Mouse (Mus musculus) MEL (cell line): ENCODE measurements around the gene Hsd11b2. TPM values are rescaled to one million over a fixed set of nuclear protein-coding genes. Genes with fewer than 3 reads are reported as not detected.

Experiments
- DNase-seq: peaks from one replicate; pipeline ENCODE4 v3.0.0; 2011; ENCODE audit warnings: low read depth, low spot score
- H3K27ac ChIP-seq: 2 replicates; pipeline ENCODE4 v1.5.1; 2012; ENCODE audit warnings: low read depth, mild to moderate bottlenecking, control low read depth, low read length, moderate library complexity; ENCODE audit not compliant: control insufficient read depth
- H3K27me3 ChIP-seq, 2 experiments: fragments of 150-350 bp in 1 of 2; sonication (generic) in 1 of 2; 2 replicates each; pipeline ENCODE4 v1.6.1; 2012; ENCODE audit warnings: low read length in 2 of 2, mild to moderate bottlenecking in 2 of 2, improper control_type of control experiment in 1 of 2, moderate library complexity in 1 of 2; ENCODE audit not compliant: insufficient read depth in 2 of 2, control insufficient read depth in 1 of 2
- H3K36me3 ChIP-seq, 2 experiments: 2 replicates each; pipeline ENCODE4 v1.6.1; 2012 to 2014; ENCODE audit warnings: low read length in 2 of 2, improper control_type of control experiment in 1 of 2, inconsistent platforms in 1 of 2, mild to moderate bottlenecking in 1 of 2; ENCODE audit not compliant: insufficient read depth in 2 of 2, control insufficient read depth in 1 of 2
- H3K4me1 ChIP-seq, 2 experiments: fragments of 150-350 bp in 1 of 2; sonication (generic) in 1 of 2; 2 replicates each; pipeline ENCODE4 v1.6.1; 2012; ENCODE audit warnings: low read length in 2 of 2, improper control_type of control experiment in 1 of 2, mild to moderate bottlenecking in 1 of 2; ENCODE audit not compliant: insufficient read depth in 2 of 2, control insufficient read depth in 1 of 2
- H3K4me3 ChIP-seq, 2 experiments: fragments of 150-350 bp in 1 of 2; sonication (generic) in 1 of 2; 2 replicates each; pipeline ENCODE4 v1.5.1; 2012; ENCODE audit warnings: low read depth in 2 of 2, low read length in 2 of 2, mild to moderate bottlenecking in 2 of 2, moderate library complexity in 2 of 2, control low read depth in 1 of 2, improper control_type of control experiment in 1 of 2; ENCODE audit not compliant: control insufficient read depth in 1 of 2, insufficient read depth in 1 of 2
- H3K79me2 ChIP-seq: 2 replicates; pipeline ENCODE4 v1.6.1; 2012; ENCODE audit warnings: mild to moderate bottlenecking, low read length, moderate library complexity; ENCODE audit not compliant: control insufficient read depth, poor library complexity, insufficient read depth
- H3K9ac ChIP-seq: 2 replicates; pipeline ENCODE4 v1.6.1; 2012; ENCODE audit warnings: low read depth, mild to moderate bottlenecking, control low read depth, low read length, moderate library complexity; ENCODE audit not compliant: control insufficient read depth, poor library complexity, severe bottlenecking
- H3K9me3 ChIP-seq: fragments of 150-350 bp; sonication (generic); replicated peaks from 2 replicates; pipeline ENCODE4 v1.6.1; 2012; ENCODE audit warnings: mild to moderate bottlenecking, low read length, improper control_type of control experiment, moderate library complexity; ENCODE audit not compliant: insufficient read depth
- BHLHE40 ChIP-seq: IDR thresholded peaks from 2 replicates; pipeline ENCODE4 v1.6.1; 2012; ENCODE audit warnings: low read depth, mild to moderate bottlenecking, inconsistent platforms, low read length, improper control_type of control experiment, borderline replicate concordance
- CTCF ChIP-seq, 3 experiments: IDR thresholded peaks in 2 of 3; conservative IDR thresholded peaks in 1 of 3; 2 replicates each; pipeline ENCODE4 v1.5.1; 2011 to 2012; ENCODE audit warnings: low read length in 3 of 3, low read depth in 2 of 3, mild to moderate bottlenecking in 2 of 3, improper control_type of control experiment in 1 of 3, inconsistent platforms in 1 of 3, mixed read lengths in 1 of 3, moderate library complexity in 1 of 3; ENCODE audit not compliant: control insufficient read depth in 1 of 3, insufficient read depth in 1 of 3, poor library complexity in 1 of 3, severe bottlenecking in 1 of 3
- E2F4 ChIP-seq: IDR thresholded peaks from 2 replicates; pipeline ENCODE4 v1.6.1; 2011; ENCODE audit warnings: low read depth, low read length, improper control_type of control experiment, borderline replicate concordance
- ELF1 ChIP-seq: IDR thresholded peaks from 2 replicates; pipeline ENCODE4 v1.6.1; 2014; ENCODE audit warnings: low read depth, mild to moderate bottlenecking, inconsistent platforms, low read length, improper control_type of control experiment, moderate library complexity
- EP300 ChIP-seq, 2 experiments: IDR thresholded peaks; 2 replicates each; pipeline ENCODE4 v1.6.1; 2011; ENCODE audit warnings: improper control_type of control experiment in 2 of 2, low read length in 2 of 2, low read depth in 1 of 2, mild to moderate bottlenecking in 1 of 2
- GABPA ChIP-seq: IDR thresholded peaks from 2 replicates; pipeline ENCODE4 v1.6.1; 2012; ENCODE audit warnings: low read depth, mild to moderate bottlenecking, inconsistent platforms, low read length, improper control_type of control experiment, moderate library complexity
- GATA1 ChIP-seq: IDR thresholded peaks from 2 replicates; pipeline ENCODE4 v1.6.1; 2011; ENCODE audit warnings: low read depth, low read length, improper control_type of control experiment
- HCFC1 ChIP-seq: IDR thresholded peaks from 2 replicates; pipeline ENCODE4 v1.6.1; 2012; ENCODE audit warnings: low read depth, mild to moderate bottlenecking, inconsistent platforms, low read length, improper control_type of control experiment, moderate library complexity
- MAFK ChIP-seq: IDR thresholded peaks from 2 replicates; pipeline ENCODE4 v1.6.1; 2011; ENCODE audit warnings: low read depth, mild to moderate bottlenecking, low read length, improper control_type of control experiment, borderline replicate concordance
- MAX ChIP-seq: IDR thresholded peaks from 2 replicates; pipeline ENCODE4 v1.6.1; 2011; ENCODE audit warnings: low read length, improper control_type of control experiment
- MAZ ChIP-seq: IDR thresholded peaks from 2 replicates; pipeline ENCODE4 v1.6.1; 2012; ENCODE audit warnings: low read depth, mild to moderate bottlenecking, inconsistent platforms, low read length, improper control_type of control experiment
- MYB ChIP-seq: IDR thresholded peaks from 2 replicates; pipeline ENCODE4 v1.6.1; 2011; ENCODE audit warnings: mild to moderate bottlenecking, low read depth, low read length, improper control_type of control experiment
- POLR2AphosphoS2 ChIP-seq: IDR thresholded peaks from 2 replicates; pipeline ENCODE4 v1.6.1; 2011; ENCODE audit warnings: low read length, improper control_type of control experiment
- POLR2AphosphoS5 ChIP-seq: IDR thresholded peaks from 2 replicates; pipeline ENCODE4 v1.6.1; 2012; ENCODE audit warnings: low read depth, borderline replicate concordance, mild to moderate bottlenecking, inconsistent platforms, low read length, moderate library complexity, mixed read lengths
- RCOR1 ChIP-seq: IDR thresholded peaks from 2 replicates; pipeline ENCODE4 v1.6.1; 2012; ENCODE audit warnings: low read depth, mild to moderate bottlenecking, inconsistent platforms, low read length, improper control_type of control experiment
- SIN3A ChIP-seq: IDR thresholded peaks from 2 replicates; pipeline ENCODE4 v1.6.1; 2012; ENCODE audit warnings: low read length, improper control_type of control experiment, inconsistent platforms
- TAL1 ChIP-seq: IDR thresholded peaks from 2 replicates; pipeline ENCODE4 v1.6.1; 2012; ENCODE audit warnings: mild to moderate bottlenecking, inconsistent platforms, low read length, moderate library complexity, mixed read lengths
- UBTF ChIP-seq: IDR thresholded peaks from 2 replicates; pipeline ENCODE4 v1.6.1; 2012; ENCODE audit warnings: low read depth, mild to moderate bottlenecking, inconsistent platforms, low read length, improper control_type of control experiment, moderate library complexity, borderline replicate concordance; ENCODE audit not compliant: insufficient read depth
- USF1 ChIP-seq: IDR thresholded peaks from 2 replicates; pipeline ENCODE4 v1.6.1; 2014; ENCODE audit warnings: low read depth, mild to moderate bottlenecking, inconsistent platforms, low read length, improper control_type of control experiment, moderate library complexity
- USF2 ChIP-seq, 2 experiments: IDR thresholded peaks; 2 replicates each; pipeline ENCODE4 v1.6.1; 2011 to 2012; ENCODE audit warnings: improper control_type of control experiment in 2 of 2, low read length in 2 of 2, borderline replicate concordance in 1 of 2, inconsistent platforms in 1 of 2, low read depth in 1 of 2, mild to moderate bottlenecking in 1 of 2; ENCODE audit not compliant: insufficient read depth in 1 of 2
- ZC3H11A ChIP-seq: IDR thresholded peaks from 2 replicates; pipeline ENCODE4 v1.6.1; 2012; ENCODE audit warnings: low read depth, mild to moderate bottlenecking, inconsistent platforms, low read length, improper control_type of control experiment
- ZKSCAN1 ChIP-seq: IDR thresholded peaks from 2 replicates; pipeline ENCODE4 v1.6.1; 2012; ENCODE audit warnings: low read depth, mild to moderate bottlenecking, inconsistent platforms, low read length, improper control_type of control experiment, moderate library complexity
- ZMIZ1 ChIP-seq: IDR thresholded peaks from 2 replicates; pipeline ENCODE4 v1.6.1; 2012; ENCODE audit warnings: low read depth, mild to moderate bottlenecking, inconsistent platforms, low read length, improper control_type of control experiment, moderate library complexity
- ZNF384 ChIP-seq: IDR thresholded peaks from 2 replicates; pipeline ENCODE4 v1.6.1; 2012; ENCODE audit warnings: low read depth, mild to moderate bottlenecking, inconsistent platforms, low read length, improper control_type of control experiment
- polyA plus RNA-seq, 2 experiments: library from polyadenylated mRNA; stranded (reverse) in 1 of 2; unstranded in 1 of 2; fragments of >175 nt in 1 of 2; fragments of >200 nt in 1 of 2; gene quantifications; 2 replicates each; pipeline versions ENCODE4 v1.2.1 to v1.2.4; 2012; ENCODE audit warnings: low replicate concordance in 2 of 2, low read depth in 1 of 2; ENCODE audit not compliant: insufficient read length in 2 of 2, insufficient read depth in 1 of 2, missing spikeins in 1 of 2
- total RNA-seq: library from RNA; depleted of rRNA; stranded (reverse); fragments of 300-350 nt; gene quantifications from 2 replicates; pipeline ENCODE4 v1.2.3, GENCODE M21; 2012

The Hsd11b2 gene
- total and polyA plus RNA-seq, 3 experiments = 0.27 to 2.1 TPM; not detected in 1

- no peaks in the 10 kb centered on the region for H3K36me3 ChIP-seq
- no peak overlapping the region for H3K4me3 ChIP-seq
- H3K27ac ChIP-seq = no peak overlapping the region
- no peaks in the 10 kb centered on the region for H3K79me2 ChIP-seq
- no peaks in the 10 kb centered on the region for H3K9me3 ChIP-seq
- TF ChIP-seq UBTF (no peak), BHLHE40 (no peak), ELF1 (no peak), GATA1 (no peak), USF1 (no peak), EP300 (IDR thresholded peaks at IDR 0.05; ENCODE audit: low read depth in 1 of 2, low read length in 2 of 2) (no peak), CTCF (IDR thresholded peaks at IDR 0.05 in 2 of 3, conservative IDR thresholded peaks at IDR 0.05 in 1 of 3; ENCODE audit: control insufficient read depth in 1 of 3, insufficient read depth in 1 of 3, low read depth in 2 of 3, low read length in 3 of 3, poor library complexity in 1 of 3, severe bottlenecking in 1 of 3) (no peak), MYB (no peak), ZKSCAN1 (no peak), GABPA (no peak), ZC3H11A (no peak), MAZ (no peak), MAX (no peak), SIN3A (no peak), USF2 (IDR thresholded peaks at IDR 0.05; ENCODE audit: borderline replicate concordance in 1 of 2, insufficient read depth in 1 of 2, low read depth in 1 of 2, low read length in 2 of 2) (no peak), POLR2AphosphoS2 (no peak), TAL1 (no peak), E2F4 (no peak), POLR2AphosphoS5 (no peak), ZNF384 (no peak)
- no peak overlapping the region for H3K9ac ChIP-seq
- H3K27me3 ChIP-seq = no peaks in the 10 kb centered on the region
- H3K4me1 ChIP-seq = peaks cover 0 to 3% of the 10 kb centered on the region in 2 experiments; a peak in 1 of 4 replicates
- no peak for DNase-seq
Measured at GRCm38 (mm10) chr8:105469816-105470215, 48.7 kb upstream of the Hsd11b2 start.

DNA sequence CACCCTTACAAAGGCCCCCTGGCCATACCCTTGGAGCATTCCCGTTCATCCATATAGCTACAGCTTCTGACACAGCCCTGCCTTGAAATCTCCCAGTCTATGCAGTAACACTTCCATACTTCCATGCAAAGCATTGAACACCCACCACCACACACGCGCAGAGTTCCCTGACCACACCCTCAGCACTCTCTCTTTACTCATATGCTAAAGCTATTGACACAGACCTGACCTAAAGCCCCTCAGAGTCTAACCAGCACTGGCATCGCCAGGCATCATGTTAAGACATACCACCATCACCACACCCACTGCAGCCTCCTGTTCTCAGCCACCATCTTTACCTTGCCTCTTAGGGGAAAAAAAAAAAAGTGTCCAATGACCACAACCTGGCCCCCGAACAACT lies 48.3 kb upstream of the Hsd11b2 start:
- Histone ChIP-seq H3K4me1 (peaks cover 0 to 3% of the 10 kb centered on the region in 2 experiments; a peak in 1 of 4 replicates), H3K79me2 (no peaks in the 10 kb centered on the region), H3K27me3 (no peaks in the 10 kb centered on the region), H3K9ac (no peak overlapping the region), H3K27ac (no peak overlapping the region), H3K36me3 (no peaks in the 10 kb centered on the region), H3K4me3 (no peak overlapping the region), H3K9me3 (no peaks in the 10 kb centered on the region)
- no peak for DNase-seq
- no peak for TF ChIP-seq MAFK
- TF ChIP-seq GATA1 = no peak
- no peak for TF ChIP-seq RCOR1
- no peak for TF ChIP-seq CTCF (IDR thresholded peaks at IDR 0.05 in 2 of 3, conservative IDR thresholded peaks at IDR 0.05 in 1 of 3; ENCODE audit: control insufficient read depth in 1 of 3, insufficient read depth in 1 of 3, low read depth in 2 of 3, low read length in 3 of 3, poor library complexity in 1 of 3, severe bottlenecking in 1 of 3)
- no peak for TF ChIP-seq ZMIZ1
- no peak for TF ChIP-seq HCFC1
- no peak for TF ChIP-seq UBTF
